Mouse (Mus musculus) MEL (cell line): ENCODE measurements around the gene Caskin1. TPM values are rescaled to one million over a fixed set of nuclear protein-coding genes. Genes with fewer than 3 reads are reported as not detected.

Experiments used
- DNase-seq: peaks from one replicate; pipeline ENCODE4 v3.0.0; 2011; ENCODE audit warnings: low read depth, low spot score
- H3K27ac ChIP-seq: 2 replicates; pipeline ENCODE4 v1.5.1; 2012; ENCODE audit warnings: low read depth, mild to moderate bottlenecking, control low read depth, low read length, moderate library complexity; ENCODE audit not compliant: control insufficient read depth
- H3K27me3 ChIP-seq, 2 experiments: fragments of 150-350 bp in 1 of 2; sonication (generic) in 1 of 2; 2 replicates each; pipeline ENCODE4 v1.6.1; 2012; ENCODE audit warnings: low read length in 2 of 2, mild to moderate bottlenecking in 2 of 2, improper control_type of control experiment in 1 of 2, moderate library complexity in 1 of 2; ENCODE audit not compliant: insufficient read depth in 2 of 2, control insufficient read depth in 1 of 2
- H3K36me3 ChIP-seq, 2 experiments: 2 replicates each; pipeline ENCODE4 v1.6.1; 2012 to 2014; ENCODE audit warnings: low read length in 2 of 2, improper control_type of control experiment in 1 of 2, inconsistent platforms in 1 of 2, mild to moderate bottlenecking in 1 of 2; ENCODE audit not compliant: insufficient read depth in 2 of 2, control insufficient read depth in 1 of 2
- H3K4me1 ChIP-seq, 2 experiments: fragments of 150-350 bp in 1 of 2; sonication (generic) in 1 of 2; 2 replicates each; pipeline ENCODE4 v1.6.1; 2012; ENCODE audit warnings: low read length in 2 of 2, improper control_type of control experiment in 1 of 2, mild to moderate bottlenecking in 1 of 2; ENCODE audit not compliant: insufficient read depth in 2 of 2, control insufficient read depth in 1 of 2
- H3K4me3 ChIP-seq, 2 experiments: fragments of 150-350 bp in 1 of 2; sonication (generic) in 1 of 2; 2 replicates each; pipeline ENCODE4 v1.5.1; 2012; ENCODE audit warnings: low read depth in 2 of 2, low read length in 2 of 2, mild to moderate bottlenecking in 2 of 2, moderate library complexity in 2 of 2, control low read depth in 1 of 2, improper control_type of control experiment in 1 of 2; ENCODE audit not compliant: control insufficient read depth in 1 of 2, insufficient read depth in 1 of 2
- H3K79me2 ChIP-seq: 2 replicates; pipeline ENCODE4 v1.6.1; 2012; ENCODE audit warnings: mild to moderate bottlenecking, low read length, moderate library complexity; ENCODE audit not compliant: control insufficient read depth, poor library complexity, insufficient read depth
- H3K9ac ChIP-seq: 2 replicates; pipeline ENCODE4 v1.6.1; 2012; ENCODE audit warnings: low read depth, mild to moderate bottlenecking, control low read depth, low read length, moderate library complexity; ENCODE audit not compliant: control insufficient read depth, poor library complexity, severe bottlenecking
- H3K9me3 ChIP-seq: fragments of 150-350 bp; sonication (generic); replicated peaks from 2 replicates; pipeline ENCODE4 v1.6.1; 2012; ENCODE audit warnings: mild to moderate bottlenecking, low read length, improper control_type of control experiment, moderate library complexity; ENCODE audit not compliant: insufficient read depth
- BHLHE40 ChIP-seq: IDR thresholded peaks from 2 replicates; pipeline ENCODE4 v1.6.1; 2012; ENCODE audit warnings: low read depth, mild to moderate bottlenecking, inconsistent platforms, low read length, improper control_type of control experiment, borderline replicate concordance
- CHD2 ChIP-seq: IDR thresholded peaks from 2 replicates; pipeline ENCODE4 v1.6.1; 2011; ENCODE audit warnings: low read length, improper control_type of control experiment
- CTCF ChIP-seq, 3 experiments: IDR thresholded peaks in 2 of 3; conservative IDR thresholded peaks in 1 of 3; 2 replicates each; pipeline ENCODE4 v1.5.1; 2011 to 2012; ENCODE audit warnings: low read length in 3 of 3, low read depth in 2 of 3, mild to moderate bottlenecking in 2 of 3, improper control_type of control experiment in 1 of 3, inconsistent platforms in 1 of 3, mixed read lengths in 1 of 3, moderate library complexity in 1 of 3; ENCODE audit not compliant: control insufficient read depth in 1 of 3, insufficient read depth in 1 of 3, poor library complexity in 1 of 3, severe bottlenecking in 1 of 3
- E2F4 ChIP-seq: IDR thresholded peaks from 2 replicates; pipeline ENCODE4 v1.6.1; 2011; ENCODE audit warnings: low read depth, low read length, improper control_type of control experiment, borderline replicate concordance
- ELF1 ChIP-seq: IDR thresholded peaks from 2 replicates; pipeline ENCODE4 v1.6.1; 2014; ENCODE audit warnings: low read depth, mild to moderate bottlenecking, inconsistent platforms, low read length, improper control_type of control experiment, moderate library complexity
- GABPA ChIP-seq: IDR thresholded peaks from 2 replicates; pipeline ENCODE4 v1.6.1; 2012; ENCODE audit warnings: low read depth, mild to moderate bottlenecking, inconsistent platforms, low read length, improper control_type of control experiment, moderate library complexity
- GATA1 ChIP-seq: IDR thresholded peaks from 2 replicates; pipeline ENCODE4 v1.6.1; 2011; ENCODE audit warnings: low read depth, low read length, improper control_type of control experiment
- JUND ChIP-seq: IDR thresholded peaks from 2 replicates; pipeline ENCODE4 v1.6.1; 2011; ENCODE audit warnings: low read depth, mild to moderate bottlenecking, improper control_type of control experiment, low read length
- MEF2A ChIP-seq: IDR thresholded peaks from 2 replicates; pipeline ENCODE4 v1.6.1; 2014; ENCODE audit warnings: low read depth, mild to moderate bottlenecking, inconsistent platforms, low read length, improper control_type of control experiment; ENCODE audit not compliant: poor library complexity, insufficient replicate concordance, severe bottlenecking; ENCODE audit errors: extremely low read depth
- MYB ChIP-seq: IDR thresholded peaks from 2 replicates; pipeline ENCODE4 v1.6.1; 2011; ENCODE audit warnings: mild to moderate bottlenecking, low read depth, low read length, improper control_type of control experiment
- MYC ChIP-seq: IDR thresholded peaks from 2 replicates; pipeline ENCODE4 v1.6.1; 2011; ENCODE audit warnings: low read depth, mild to moderate bottlenecking, low read length, improper control_type of control experiment, moderate library complexity
- POLR2AphosphoS2 ChIP-seq: IDR thresholded peaks from 2 replicates; pipeline ENCODE4 v1.6.1; 2011; ENCODE audit warnings: low read length, improper control_type of control experiment
- RAD21 ChIP-seq: IDR thresholded peaks from 2 replicates; pipeline ENCODE4 v1.6.1; 2011; ENCODE audit warnings: mild to moderate bottlenecking, low read depth, low read length, improper control_type of control experiment
- SMC3 ChIP-seq: IDR thresholded peaks from 2 replicates; pipeline ENCODE4 v1.6.1; 2011; ENCODE audit warnings: low read depth, low read length, improper control_type of control experiment
- TAL1 ChIP-seq: IDR thresholded peaks from 2 replicates; pipeline ENCODE4 v1.6.1; 2012; ENCODE audit warnings: mild to moderate bottlenecking, inconsistent platforms, low read length, moderate library complexity, mixed read lengths
- UBTF ChIP-seq: IDR thresholded peaks from 2 replicates; pipeline ENCODE4 v1.6.1; 2012; ENCODE audit warnings: low read depth, mild to moderate bottlenecking, inconsistent platforms, low read length, improper control_type of control experiment, moderate library complexity, borderline replicate concordance; ENCODE audit not compliant: insufficient read depth
- ZKSCAN1 ChIP-seq: IDR thresholded peaks from 2 replicates; pipeline ENCODE4 v1.6.1; 2012; ENCODE audit warnings: low read depth, mild to moderate bottlenecking, inconsistent platforms, low read length, improper control_type of control experiment, moderate library complexity
- ZMIZ1 ChIP-seq: IDR thresholded peaks from 2 replicates; pipeline ENCODE4 v1.6.1; 2012; ENCODE audit warnings: low read depth, mild to moderate bottlenecking, inconsistent platforms, low read length, improper control_type of control experiment, moderate library complexity
- ZNF384 ChIP-seq: IDR thresholded peaks from 2 replicates; pipeline ENCODE4 v1.6.1; 2012; ENCODE audit warnings: low read depth, mild to moderate bottlenecking, inconsistent platforms, low read length, improper control_type of control experiment
- polyA plus RNA-seq, 2 experiments: library from polyadenylated mRNA; stranded (reverse) in 1 of 2; unstranded in 1 of 2; fragments of >175 nt in 1 of 2; fragments of >200 nt in 1 of 2; gene quantifications; 2 replicates each; pipeline versions ENCODE4 v1.2.1 to v1.2.4; 2012; ENCODE audit warnings: low replicate concordance in 2 of 2, low read depth in 1 of 2; ENCODE audit not compliant: insufficient read length in 2 of 2, insufficient read depth in 1 of 2, missing spikeins in 1 of 2
- total RNA-seq: library from RNA; depleted of rRNA; stranded (reverse); fragments of 300-350 nt; gene quantifications from 2 replicates; pipeline ENCODE4 v1.2.3, GENCODE M21; 2012

Gene Caskin1
- total and polyA plus RNA-seq, 3 experiments, result 0.04 to 0.38 TPM; not detected in 1

DNA sequence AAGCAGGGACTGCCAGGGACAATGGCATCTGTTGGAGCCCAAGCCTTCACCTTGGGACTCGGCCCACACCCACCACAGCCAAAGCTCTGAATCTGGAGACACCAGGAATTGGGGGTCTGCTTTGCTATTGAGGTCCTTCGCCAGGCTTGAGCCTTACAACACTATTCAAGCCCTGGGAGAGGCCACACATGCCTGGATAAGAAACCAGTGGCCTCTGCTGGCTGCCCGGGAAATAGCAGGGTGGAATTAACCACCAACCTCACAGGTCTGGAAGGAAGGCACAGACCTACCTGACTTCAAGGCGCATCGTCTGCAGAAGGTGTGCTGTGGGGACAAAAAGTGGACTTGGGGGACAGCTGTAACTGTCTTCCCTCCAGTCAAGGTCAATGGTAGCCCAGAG, 25.2 kb downstream of the Caskin1 start:
- Histone ChIP-seq H3K4me3 (no peak overlapping the region), H3K27ac (no peak overlapping the region), H3K9ac (no peak overlapping the region)
- DNase-seq, result peak; percentile 51
- no peak for TF ChIP-seq JUND
- peak; percentile 34 for TF ChIP-seq RAD21
- peak; percentile 51 to 62 (median 55) for TF ChIP-seq CTCF (IDR thresholded peaks at IDR 0.05 in 2 of 3, conservative IDR thresholded peaks at IDR 0.05 in 1 of 3; ENCODE audit: control insufficient read depth in 1 of 3, insufficient read depth in 1 of 3, low read depth in 2 of 3, low read length in 3 of 3, poor library complexity in 1 of 3, severe bottlenecking in 1 of 3)
- peak; percentile 44 for TF ChIP-seq SMC3
- TF ChIP-seq, all 39 proteins: peak for 3
- Histone ChIP-seq H3K36me3 (peaks cover 0 to 7% of the 10 kb centered on the region in 2 experiments; a peak in 1 of 4 replicates), H3K4me1 (no peaks in the 10 kb centered on the region), H3K27me3 (no peaks in the 10 kb centered on the region), H3K9me3 (no peaks in the 10 kb centered on the region), H3K79me2 (no peaks in the 10 kb centered on the region)

DNA sequence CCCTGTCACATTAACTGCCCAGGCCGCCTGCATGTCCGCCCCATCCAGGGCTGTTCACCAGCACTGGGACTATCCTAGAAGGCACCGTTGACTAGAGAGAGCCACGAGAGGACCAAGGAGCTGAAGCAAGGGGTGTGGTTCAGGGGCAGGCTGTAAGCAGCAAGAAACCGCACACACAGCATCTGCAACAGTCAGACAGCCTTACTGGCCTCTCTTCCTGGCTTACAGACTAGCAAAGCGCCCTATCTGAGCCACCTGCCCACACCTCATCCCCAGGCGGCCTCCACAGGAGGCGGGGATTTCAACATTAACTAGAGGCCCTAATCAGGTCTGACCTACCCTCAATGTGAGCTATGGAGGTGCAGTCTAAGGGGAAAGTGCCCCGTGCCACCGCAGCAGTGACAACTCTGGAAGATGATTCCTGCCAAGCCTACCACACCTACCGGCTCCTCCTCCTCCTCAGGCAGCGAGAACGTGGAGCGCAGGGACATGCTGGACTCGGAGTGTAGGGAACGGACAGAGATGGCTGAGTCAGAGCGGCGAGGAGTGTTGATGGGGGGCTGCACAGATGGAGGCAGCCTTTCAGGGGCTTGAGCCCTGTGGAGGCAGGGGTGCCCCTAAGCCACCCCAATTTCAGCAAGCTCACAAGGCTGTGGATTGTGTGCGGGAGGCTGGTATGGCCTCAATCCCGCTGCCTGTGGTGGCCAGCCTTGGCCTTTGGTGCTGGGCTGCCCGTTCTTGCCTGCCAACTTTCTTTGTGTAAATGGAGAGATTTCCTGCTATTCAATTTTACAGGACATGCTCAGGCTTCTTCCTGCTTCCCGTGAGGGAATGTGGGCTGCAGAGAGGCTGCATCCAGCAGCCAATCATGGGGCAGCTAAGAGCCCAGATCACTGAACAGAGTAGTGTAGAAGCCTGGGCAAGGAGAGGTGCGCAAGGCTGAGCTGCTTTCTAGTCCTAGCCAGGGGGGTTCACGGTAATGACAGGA, 26.2 kb downstream of the Caskin1 start:
- Histone ChIP-seq H3K27me3 (no peaks in the 10 kb centered on the region), H3K79me2 (no peaks in the 10 kb centered on the region), H3K4me3 (no peak overlapping the region), H3K9ac (no peak overlapping the region), H3K36me3 (peaks cover 0 to 7% of the 10 kb centered on the region in 2 experiments; a peak in 2 of 4 replicates), H3K9me3 (no peaks in the 10 kb centered on the region), H3K4me1 (no peaks in the 10 kb centered on the region), H3K27ac (no peak overlapping the region)
- TF ChIP-seq UBTF (no peak), E2F4 (no peak), MEF2A (no peak), ELF1 (no peak), BHLHE40 (no peak), MYC (no peak), CHD2 (no peak), ZKSCAN1 (no peak), GATA1 (no peak), TAL1 (no peak), GABPA (no peak), POLR2AphosphoS2 (no peak), MYB (no peak), ZMIZ1 (no peak), ZNF384 (no peak)
- no peak for DNase-seq
